Mouse (Mus musculus): ENCODE data around the gene Sdf4.

The Sdf4 gene

GRCm38 (mm10) chr4:156008369-156008768, 15.7 kb downstream of the Sdf4 start:
- in situ Hi-C loops (cut with MboI): no loop called here

- in situ Hi-C loops (cut with MboI): no loop called here
These were observed 21.0 kb downstream of the Sdf4 start, which contains the start of gene Tnfrsf4 for GRCm38 (mm10) chr4:156013637-156014036. Gene Tnfrsf4, plus strand, starts transcription at chr4:156013843.

- in situ Hi-C loops (cut with MboI): no loop called here
These were observed 21.8 kb downstream of the Sdf4 start for GRCm38 (mm10) chr4:156014436-156014835.

DNA sequence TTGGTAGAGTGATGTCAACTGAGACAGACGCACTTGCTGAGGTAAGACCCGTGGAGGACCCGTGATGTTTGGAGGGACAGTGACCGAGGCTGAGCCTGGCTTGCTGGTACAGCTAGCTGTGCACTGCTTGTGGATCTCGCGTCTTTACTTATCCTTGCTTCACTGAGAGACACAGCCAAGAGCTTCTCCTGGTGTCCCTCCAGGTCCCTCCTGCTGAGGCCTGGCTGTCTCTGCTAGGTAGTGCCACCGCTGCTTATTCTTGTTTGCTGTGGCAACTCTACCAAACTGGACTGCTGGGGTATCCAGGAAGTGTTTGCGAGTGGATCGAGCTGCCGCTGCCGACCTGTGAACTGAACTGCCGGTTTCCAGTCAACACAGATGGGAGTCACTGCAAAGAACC, 27.1 kb downstream of the Sdf4 start:
- in situ Hi-C loops (cut with MboI): no loop called here

GRCm38 (mm10) chr4:156021381-156021780, 28.7 kb downstream of the Sdf4 start:
- in situ Hi-C loops (cut with MboI): no loop called here

DNA sequence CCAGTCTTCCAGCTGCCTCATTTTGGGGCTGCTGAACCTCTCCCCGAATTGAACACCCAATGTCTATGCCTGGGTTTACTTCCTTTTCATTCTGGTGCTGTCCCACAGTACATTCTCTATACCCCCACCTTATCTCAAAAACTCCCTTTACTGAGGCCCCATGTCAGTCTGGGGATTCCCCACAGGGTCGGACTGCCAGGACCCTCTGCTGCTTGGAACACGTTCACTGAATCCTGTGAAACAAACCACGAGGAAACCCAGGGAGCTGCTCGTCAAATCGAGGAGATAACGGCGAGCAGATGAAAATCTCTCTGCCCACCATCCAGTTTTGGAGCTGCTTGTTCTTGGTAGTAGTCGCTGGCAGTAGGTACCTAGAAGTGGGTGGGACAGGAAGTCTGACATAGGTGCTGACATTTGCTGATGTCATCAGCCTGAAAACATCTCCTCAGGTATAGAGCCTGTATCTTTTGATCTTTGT, 29.3 kb downstream of the Sdf4 start:
- in situ Hi-C loops (cut with MboI): no loop called here

- in situ Hi-C loops (cut with MboI): no loop called here
These were observed 30.8 kb downstream of the Sdf4 start for GRCm38 (mm10) chr4:156023520-156023919.

GRCm38 (mm10) chr4:156024184-156024583, 31.5 kb downstream of the Sdf4 start:
- in situ Hi-C loops (cut with MboI): no loop called here

DNA sequence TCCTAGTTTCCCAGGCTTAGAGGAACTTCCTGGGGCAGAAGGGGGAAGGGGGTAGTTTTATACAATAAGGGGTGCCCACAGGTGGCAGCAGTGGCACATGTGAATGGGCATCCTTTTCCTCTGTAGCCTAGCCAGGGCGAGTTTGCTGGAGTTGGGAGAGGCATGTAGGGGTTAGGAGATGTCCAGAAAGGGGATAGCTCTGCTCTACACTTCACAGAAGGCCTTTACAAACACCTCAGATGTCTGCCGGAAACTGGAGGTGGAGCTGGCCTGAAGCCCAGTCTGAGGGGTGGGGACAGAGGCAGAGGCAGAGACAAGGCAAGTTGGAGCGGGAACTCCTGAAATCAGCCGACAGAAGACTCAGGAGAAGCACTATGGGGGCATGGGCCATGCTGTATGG, 33.3 kb downstream of the Sdf4 start, which contains the start of gene Tnfrsf18:
Tnfrsf18 (plus strand) TSS at position 152 of the 400 bp plus-strand sequence.
- in situ Hi-C loops (cut with MboI): no loop called here

DNA sequence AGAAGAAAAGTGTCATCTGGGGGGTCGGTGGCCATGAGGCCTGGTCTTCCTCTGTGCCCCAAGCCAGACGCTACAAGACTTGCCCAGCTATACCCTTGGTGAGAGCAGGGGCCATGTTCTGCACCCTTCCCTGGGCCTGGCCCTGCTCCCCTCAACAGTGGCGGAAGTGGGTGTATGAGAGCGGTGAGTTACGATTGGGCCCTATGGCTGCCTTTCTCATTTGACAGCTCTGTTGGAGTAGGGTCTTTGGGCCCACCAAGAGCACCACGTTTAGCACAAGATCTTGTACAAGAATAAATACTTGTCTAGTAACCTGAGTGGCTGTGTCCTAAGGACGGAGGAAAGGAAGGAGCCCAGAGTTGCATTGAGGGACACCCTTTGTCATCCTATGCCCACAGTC, 35.9 kb downstream of the Sdf4 start:
- in situ Hi-C loops (cut with MboI): no loop called here

- in situ Hi-C loops (cut with MboI): no loop called here
These were observed 38.0 kb downstream of the Sdf4 start for GRCm38 (mm10) chr4:156030651-156031118.

GRCm38 (mm10) chr4:156031255-156031592, 38.6 kb downstream of the Sdf4 start:
- in situ Hi-C loops (cut with MboI): no loop called here

GRCm38 (mm10) chr4:156031593-156032391, 39.1 kb downstream of the Sdf4 start:
- in situ Hi-C loops (cut with MboI): no loop called here

GRCm38 (mm10) chr4:156032856-156033255, 40.2 kb downstream of the Sdf4 start:
- in situ Hi-C loops (cut with MboI): no loop called here

DNA sequence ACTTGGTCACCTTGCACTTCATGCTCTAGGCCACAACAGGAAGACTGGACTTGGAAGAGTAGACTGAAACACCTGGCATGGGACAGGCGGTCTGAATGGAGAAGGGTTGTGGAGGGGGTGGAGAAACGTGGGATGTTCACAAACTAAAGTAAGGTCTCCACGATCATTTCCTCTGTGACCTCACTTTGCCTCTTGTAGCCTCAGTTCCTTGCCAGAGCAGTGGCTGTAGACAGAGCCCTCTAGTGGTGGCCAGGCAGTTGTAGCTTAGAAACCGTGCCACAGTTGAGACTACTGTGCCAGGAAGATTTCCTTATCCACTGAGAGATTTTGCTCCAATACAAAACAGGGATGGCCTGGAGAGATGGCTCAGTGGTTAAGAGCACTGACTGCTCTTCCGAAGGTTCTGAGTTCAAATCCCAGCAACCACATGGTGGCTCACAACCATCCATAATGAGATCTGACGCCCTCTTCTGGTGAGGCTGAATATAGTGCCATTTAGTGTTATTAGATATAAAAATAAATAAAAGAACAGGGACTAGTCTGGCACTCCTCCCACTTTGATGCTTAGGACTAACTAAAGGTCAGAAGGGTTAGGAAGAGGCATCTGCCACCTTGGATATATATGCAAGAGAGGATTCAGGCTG, 40.9 kb downstream of the Sdf4 start:
- in situ Hi-C loops (cut with MboI): no loop called here

GRCm38 (mm10) chr4:156034301-156034700, 41.6 kb downstream of the Sdf4 start:
- in situ Hi-C loops (cut with MboI): no loop called here

- in situ Hi-C loops (cut with MboI): no loop called here
These were observed 42.2 kb downstream of the Sdf4 start for GRCm38 (mm10) chr4:156034901-156035300.

- in situ Hi-C loops (cut with MboI): no loop called here
These were observed 52.1 kb downstream of the Sdf4 start for GRCm38 (mm10) chr4:156044754-156045153.

GRCm38 (mm10) chr4:156049779-156050178, 57.1 kb downstream of the Sdf4 start:
- in situ Hi-C loops (cut with MboI): no loop called here

DNA sequence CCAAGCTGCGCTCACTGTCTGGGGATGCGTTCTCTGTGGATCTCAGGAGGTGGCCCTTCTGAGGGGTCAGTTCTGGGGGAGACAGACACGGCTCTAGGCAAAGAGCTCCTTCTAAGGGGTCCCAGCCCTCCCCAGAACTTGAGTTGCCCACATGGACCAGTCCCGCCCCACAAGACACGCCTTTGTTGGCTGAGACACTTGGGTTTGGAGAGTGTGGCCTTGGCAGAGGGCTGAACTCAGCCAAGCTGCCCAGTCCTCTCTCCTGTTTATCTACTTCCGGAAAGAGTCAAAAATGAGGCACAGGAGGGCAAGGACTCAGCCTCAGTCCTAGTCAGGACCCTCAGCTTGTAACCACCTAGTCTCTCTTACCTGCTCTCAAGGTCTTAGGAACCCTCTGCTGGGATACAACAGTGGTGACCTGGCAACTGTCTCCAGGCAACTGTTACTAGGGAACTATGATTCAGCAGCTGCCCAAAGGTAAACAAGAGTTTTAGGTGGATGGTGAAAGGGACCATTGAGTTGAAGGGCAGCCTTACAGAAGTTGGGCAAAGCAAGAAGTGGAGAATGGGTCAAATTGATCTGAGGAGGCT, 57.8 kb downstream of the Sdf4 start:
- in situ Hi-C loops (cut with MboI): no loop called here

- in situ Hi-C loops (cut with MboI): no loop called here
These were observed 60.4 kb downstream of the Sdf4 start for GRCm38 (mm10) chr4:156053113-156053512.

- in situ Hi-C loops (cut with MboI): no loop called here
These were observed 61.5 kb downstream of the Sdf4 start for GRCm38 (mm10) chr4:156054130-156054529.

DNA sequence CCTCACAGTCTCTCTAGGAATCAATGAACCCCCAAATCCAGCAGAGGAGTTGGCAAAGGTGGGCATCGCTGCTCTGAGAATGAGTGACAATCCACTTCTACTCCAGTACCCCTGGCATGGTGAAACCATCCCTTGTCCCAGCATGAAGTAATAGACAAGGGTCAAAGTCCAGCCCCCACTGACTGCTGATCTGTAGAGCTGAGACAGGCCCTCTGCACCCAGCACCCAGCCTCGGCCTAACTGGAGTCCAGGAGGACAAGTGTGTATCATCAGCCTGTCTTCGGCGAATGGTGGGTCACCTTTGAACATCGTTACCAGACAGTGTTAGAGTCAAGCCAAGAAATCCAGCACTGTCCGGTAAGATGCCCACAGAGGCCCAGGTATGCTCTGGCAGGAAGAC, 61.9 kb downstream of the Sdf4 start:
- in situ Hi-C loops (cut with MboI): no loop called here

Measured in mature B cell (primary cell).